Mouse (Mus musculus) forebrain, embryonic 11.5 days (tissue): ENCODE data around the gene Med21. TPM values are rescaled to one million over a fixed set of nuclear protein-coding genes. Genes with fewer than 3 reads are reported as not detected.

Source experiments
- ATAC-seq: fragments of 200-750 bp; cut with Nextera tagmentation; replicated peaks from 2 replicates; pipeline ENCODE4 v1.8.0; 2017; ENCODE audit warnings: moderate TSS enrichment; ENCODE audit not compliant: low FRiP score
- DNase-seq: peaks from one replicate; pipeline ENCODE4 v3.0.0-alpha.2; 2017; ENCODE audit warnings: low spot score
- H3K27ac ChIP-seq: fragments of 300-500 bp; sonication (generic); 2 replicates; pipeline ENCODE4 v1.5.1; 2014; ENCODE audit warnings: low read depth, low read length
- H3K27me3 ChIP-seq: fragments of 300-500 bp; sonication (generic); 2 replicates; pipeline ENCODE4 v1.6.1; 2014; ENCODE audit warnings: mild to moderate bottlenecking, low read length, mixed read lengths; ENCODE audit not compliant: control insufficient read depth, insufficient read depth
- H3K36me3 ChIP-seq: fragments of 300-500 bp; sonication (generic); 2 replicates; pipeline ENCODE4 v1.6.1; 2014; ENCODE audit warnings: mild to moderate bottlenecking, low read length, moderate library complexity, mixed read lengths; ENCODE audit not compliant: control insufficient read depth, insufficient read depth
- H3K4me1 ChIP-seq: fragments of 300-500 bp; sonication (generic); replicated peaks from 2 replicates; pipeline ENCODE4 v1.6.1; 2014; ENCODE audit warnings: low read length, mixed read lengths; ENCODE audit not compliant: control insufficient read depth, insufficient read depth
- H3K4me2 ChIP-seq: fragments of 300-500 bp; sonication (generic); 2 replicates; pipeline ENCODE4 v1.6.1; 2014; ENCODE audit warnings: low read depth, mild to moderate bottlenecking, low read length, moderate library complexity, mixed read lengths; ENCODE audit not compliant: severe bottlenecking
- H3K4me3 ChIP-seq: fragments of 300-500 bp; sonication (generic); 2 replicates; pipeline ENCODE4 v1.5.1; 2014; ENCODE audit warnings: low read depth, low read length
- H3K9ac ChIP-seq: fragments of 300-500 bp; sonication (generic); 2 replicates; pipeline ENCODE4 v1.6.1; 2014; ENCODE audit warnings: low read length
- H3K9me3 ChIP-seq: fragments of 300-500 bp; sonication (generic); 2 replicates; pipeline ENCODE4 v1.6.1; 2016; ENCODE audit warnings: low read length, mixed read lengths; ENCODE audit not compliant: control insufficient read depth
- WGBS: fragments of 180-500 bp; shearing (Covaris S2); extraction: QIAGEN DNeasy Blood & Tissue Kit; methylation state at CpG from one replicate; pipeline ENCODE4 v1.1.7; 2014; 5-methylcytosine and 5-hydroxymethylcytosine counted together
- polyA plus RNA-seq: library from polyadenylated mRNA; unstranded; fragments of >200 nt; fragmentation: Nextera tagmentation; extraction: Ambion mirVana; gene quantifications from 2 replicates; pipeline ENCODE4 v1.2.1, GENCODE M21; 2014

Med21 gene
- polyA plus RNA-seq, 1 experiment from 2014 or later = 132 TPM

- WGBS = 85% methylated on average over 2 of the region's 2 CpGs
- no peak for DNase-seq
These were observed 23.1 kb downstream of the Med21 start for GRCm38 (mm10) chr6:146665408-146665807.

GRCm38 (mm10) chr6:146666811-146667210 is 24.5 kb downstream of the Med21 start:
- H3K9ac ChIP-seq = no peak overlapping the region
- no peak overlapping the region for H3K4me3 ChIP-seq
- WGBS = 86% methylated on average over 6 of the region's 6 CpGs
- no peak for ATAC-seq
- no peaks in the 10 kb centered on the region for H3K4me1 ChIP-seq
- no peak overlapping the region for H3K27ac ChIP-seq
- no peaks in the 10 kb centered on the region for H3K27me3 ChIP-seq
- no peaks in the 10 kb centered on the region for H3K9me3 ChIP-seq
- H3K4me2 ChIP-seq = no peak overlapping the region
- no peak for DNase-seq
- H3K36me3 ChIP-seq = no peaks in the 10 kb centered on the region

More at GRCm38 (mm10) chr6:146665408-146665807, 23.1 kb downstream of the Med21 start:
- H3K9me3 ChIP-seq = no peaks in the 10 kb centered on the region
- no peak overlapping the region for H3K9ac ChIP-seq
- ATAC-seq = no peak
- no peaks in the 10 kb centered on the region for H3K27me3 ChIP-seq
- H3K27ac ChIP-seq = no peak overlapping the region
- no peak overlapping the region for H3K4me2 ChIP-seq
- H3K36me3 ChIP-seq = no peaks in the 10 kb centered on the region
- no peak overlapping the region for H3K4me3 ChIP-seq
- no peaks in the 10 kb centered on the region for H3K4me1 ChIP-seq

GRCm38 (mm10) chr6:146668606-146669005 is 26.3 kb downstream of the Med21 start:
- no peak overlapping the region for H3K9ac ChIP-seq
- no peak for ATAC-seq
- no peaks in the 10 kb centered on the region for H3K36me3 ChIP-seq
- no peak overlapping the region for H3K4me3 ChIP-seq
- H3K27ac ChIP-seq = no peak overlapping the region
- no peak for DNase-seq
- H3K9me3 ChIP-seq = no peaks in the 10 kb centered on the region
- H3K4me2 ChIP-seq = no peak overlapping the region
- no peaks in the 10 kb centered on the region for H3K4me1 ChIP-seq
- H3K27me3 ChIP-seq = no peaks in the 10 kb centered on the region

GRCm38 (mm10) chr6:146670956-146671855 is 28.9 kb downstream of the Med21 start:
- Histone ChIP-seq H3K4me2 (no peak overlapping the region), H3K4me1 (no peaks in the 10 kb centered on the region), H3K36me3 (no peaks in the 10 kb centered on the region), H3K4me3 (no peak overlapping the region), H3K27me3 (no peaks in the 10 kb centered on the region), H3K9me3 (no peaks in the 10 kb centered on the region), H3K9ac (no peak overlapping the region), H3K27ac (no peak overlapping the region)
- no peak for DNase-seq
- WGBS = 90% methylated on average over 15 of the region's 15 CpGs
- no peak for ATAC-seq

- no peak overlapping the region for H3K9ac ChIP-seq
- H3K36me3 ChIP-seq = no peaks in the 10 kb centered on the region
- no peak for DNase-seq
- WGBS = 60% methylated on average over 5 of the region's 5 CpGs
- no peaks in the 10 kb centered on the region for H3K9me3 ChIP-seq
- no peaks in the 10 kb centered on the region for H3K4me1 ChIP-seq
- H3K4me3 ChIP-seq = no peak overlapping the region
- no peaks in the 10 kb centered on the region for H3K27me3 ChIP-seq
- H3K4me2 ChIP-seq = no peak overlapping the region
- no peak for ATAC-seq
- H3K27ac ChIP-seq = no peak overlapping the region
These were observed 29.8 kb downstream of the Med21 start for GRCm38 (mm10) chr6:146672106-146672505.

- WGBS = 84% methylated on average over 4 of the region's 4 CpGs
- no peak for DNase-seq
These were observed 31.3 kb downstream of the Med21 start for GRCm38 (mm10) chr6:146673696-146674095.

GRCm38 (mm10) chr6:146674420-146674819 is 32.1 kb downstream of the Med21 start:
- Histone ChIP-seq H3K27me3 (no peaks in the 10 kb centered on the region), H3K4me1 (no peaks in the 10 kb centered on the region), H3K9ac (no peak overlapping the region), H3K36me3 (no peaks in the 10 kb centered on the region), H3K9me3 (no peaks in the 10 kb centered on the region), H3K4me2 (no peak overlapping the region), H3K4me3 (no peak overlapping the region), H3K27ac (no peak overlapping the region)
- 85% methylated on average over 8 of the region's 8 CpGs for WGBS
- DNase-seq = no peak
- no peak for ATAC-seq

More at GRCm38 (mm10) chr6:146673696-146674095, 31.3 kb downstream of the Med21 start:
- Histone ChIP-seq H3K9me3 (no peaks in the 10 kb centered on the region), H3K36me3 (no peaks in the 10 kb centered on the region), H3K4me1 (no peaks in the 10 kb centered on the region), H3K27me3 (no peaks in the 10 kb centered on the region), H3K4me3 (no peak overlapping the region), H3K9ac (no peak overlapping the region), H3K27ac (no peak overlapping the region), H3K4me2 (no peak overlapping the region)
- ATAC-seq = no peak

GRCm38 (mm10) chr6:146674881-146675536 is 32.7 kb downstream of the Med21 start:
- WGBS = 83% methylated on average over 4 of the region's 4 CpGs
- Histone ChIP-seq H3K27ac (no peak overlapping the region), H3K4me3 (no peak overlapping the region), H3K4me2 (no peak overlapping the region), H3K36me3 (no peaks in the 10 kb centered on the region), H3K4me1 (no peaks in the 10 kb centered on the region), H3K9ac (no peak overlapping the region), H3K27me3 (no peaks in the 10 kb centered on the region), H3K9me3 (no peaks in the 10 kb centered on the region)
- DNase-seq (no peak), ATAC-seq (no peak)
